8 mouse cellular contexts compared by ENCODE assay signal in genomic region chr10:83080275-83080741, GRCm38 (mm10).
DNase-seq lines count a peak whose midpoint lies in the region; ATAC-seq and TF ChIP-seq lines count a peak whose summit lies in the region.

No protein-coding gene starts in this region.

- peak; percentile 54; the same call in 1 of the 2 replicates for TF ChIP-seq EP300 in liver, postnatal 0 days (IDR thresholded peaks at IDR 0.05; ENCODE audit: low read depth)
- no peak for TF ChIP-seq EP300 in stomach, postnatal 0 days (optimal IDR thresholded peaks at IDR 0.05)

- H3K27ac ChIP-seq in neural tube, embryonic 13.5 days (replicated peaks), result peak overlapping the region; percentile 49; the same call in 1 of the 2 replicates
- no peak overlapping the region for H3K27ac ChIP-seq in neural tube, embryonic 15.5 days (replicated peaks)
- peak overlapping the region; percentile 84 for H3K27ac ChIP-seq in heart, embryonic 16.5 days (ENCODE audit: low read length)
- no peak overlapping the region for H3K27ac ChIP-seq in liver, postnatal 0 days (ENCODE audit: low read depth)
- H3K27ac ChIP-seq in stomach, postnatal 0 days (replicated peaks), result no peak overlapping the region
- no peak overlapping the region for H3K27ac ChIP-seq in thymus, adult 2 months (ENCODE audit: control insufficient read depth, insufficient read depth, low read length)

- H3K4me2 ChIP-seq in neural tube, embryonic 13.5 days, result no peak overlapping the region
- H3K4me2 ChIP-seq in neural tube, embryonic 15.5 days, result no peak overlapping the region
- peak overlapping the region; percentile 8; the same call in 1 of the 2 replicates for H3K4me2 ChIP-seq in heart, embryonic 16.5 days (ENCODE audit: low read depth, low read length)
- peak overlapping the region; percentile 30; the same call in 1 of the 2 replicates for H3K4me2 ChIP-seq in liver, postnatal 0 days (ENCODE audit: low read depth, low read length)
- H3K4me2 ChIP-seq in stomach, postnatal 0 days (replicated peaks; ENCODE audit: low read depth), result no peak overlapping the region

- 54% methylated on average over 12 of the region's 12 CpGs for WGBS in neural tube, embryonic 13.5 days
- WGBS in neural tube, embryonic 15.5 days, result 57% methylated on average over 12 of the region's 12 CpGs
- 28% methylated on average over 12 of the region's 12 CpGs for WGBS in heart, embryonic 16.5 days
- 32% methylated on average over 12 of the region's 12 CpGs for WGBS in liver, postnatal 0 days (ENCODE audit: insufficient replicate concordance)
- 53% methylated on average over 12 of the region's 12 CpGs for WGBS in stomach, postnatal 0 days
- WGBS in thymus, adult 2 months, result 56% methylated on average over 12 of the region's 12 CpGs

- TF ChIP-seq POLR2A in thymus, adult 2 months (IDR thresholded peaks at IDR 0.05; ENCODE audit: control insufficient read depth, extremely low read depth, insufficient read depth, low read length, poor library complexity), result no peak

- 0 out of 2 replicates have a peak overlapping the region, but pooled peaks have one; percentile 23 for H3K9ac ChIP-seq in neural tube, embryonic 13.5 days
- H3K9ac ChIP-seq in neural tube, embryonic 15.5 days (replicated peaks), result no peak overlapping the region
- peak overlapping the region; percentile 41; the same call in 1 of the 2 replicates for H3K9ac ChIP-seq in heart, embryonic 16.5 days (ENCODE audit: low read length)
- no peak overlapping the region for H3K9ac ChIP-seq in liver, postnatal 0 days (replicated peaks)
- H3K9ac ChIP-seq in stomach, postnatal 0 days (ENCODE audit: low read length), result no peak overlapping the region

- no peaks in the 10 kb centered on the region for H3K36me3 ChIP-seq in neural tube, embryonic 13.5 days
- H3K36me3 ChIP-seq in neural tube, embryonic 15.5 days, result no peaks in the 10 kb centered on the region
- no peaks in the 10 kb centered on the region for H3K36me3 ChIP-seq in heart, embryonic 16.5 days (ENCODE audit: control insufficient read depth, insufficient read depth)
- H3K36me3 ChIP-seq in liver, postnatal 0 days (replicated peaks; ENCODE audit: insufficient read depth, low read length), result no peaks in the 10 kb centered on the region
- no peaks in the 10 kb centered on the region for H3K36me3 ChIP-seq in stomach, postnatal 0 days (ENCODE audit: control insufficient read depth, insufficient read depth, low read length)
- H3K36me3 ChIP-seq in thymus, adult 2 months (ENCODE audit: control insufficient read depth, insufficient read depth, low read length), result no peaks in the 10 kb centered on the region

- no peak for TF ChIP-seq CTCF in liver, postnatal 0 days (IDR thresholded peaks at IDR 0.05; ENCODE audit: low read depth)
- no peak for TF ChIP-seq CTCF in stomach, postnatal 0 days (IDR thresholded peaks at IDR 0.05; ENCODE audit: low read depth)
- TF ChIP-seq CTCF in thymus, adult 2 months (IDR thresholded peaks at IDR 0.05; ENCODE audit: borderline replicate concordance, control insufficient read depth, extremely low read depth, insufficient read depth, low read length, poor library complexity), result no peak

- no peaks in the 10 kb centered on the region for H3K27me3 ChIP-seq in neural tube, embryonic 13.5 days
- no peaks in the 10 kb centered on the region for H3K27me3 ChIP-seq in neural tube, embryonic 15.5 days (replicated peaks)
- H3K27me3 ChIP-seq in heart, embryonic 16.5 days (ENCODE audit: control insufficient read depth, insufficient read depth, low read length), result no peaks in the 10 kb centered on the region
- no peaks in the 10 kb centered on the region for H3K27me3 ChIP-seq in liver, postnatal 0 days (ENCODE audit: insufficient read depth, low read length)
- H3K27me3 ChIP-seq in stomach, postnatal 0 days (ENCODE audit: control insufficient read depth, insufficient read depth, low read length), result no peaks in the 10 kb centered on the region
- H3K27me3 ChIP-seq in thymus, adult 2 months (ENCODE audit: control insufficient read depth, insufficient read depth, low read length), result no peaks in the 10 kb centered on the region

- H3K4me3 ChIP-seq in neural tube, embryonic 13.5 days, result no peak overlapping the region
- H3K4me3 ChIP-seq in neural tube, embryonic 15.5 days (replicated peaks), result no peak overlapping the region
- no peak overlapping the region for H3K4me3 ChIP-seq in heart, embryonic 16.5 days (ENCODE audit: low read length)
- no peak overlapping the region for H3K4me3 ChIP-seq in liver, postnatal 0 days (ENCODE audit: low read depth, low read length)
- no peak overlapping the region for H3K4me3 ChIP-seq in stomach, postnatal 0 days (ENCODE audit: low read depth, low read length)
- H3K4me3 ChIP-seq in thymus, adult 2 months (ENCODE audit: control insufficient read depth, insufficient read depth, low read length), result no peak overlapping the region

- peak; percentile 27 for DNase-seq in liver, postnatal 0 days
- no peak for DNase-seq in stomach, postnatal 0 days (ENCODE audit: low spot score)
- DNase-seq in ovary, adult 18-20 months (ENCODE audit: low spot score), result no peak
- no peak for DNase-seq in spleen, adult 12 weeks (ENCODE audit: low spot score)
- no peak for DNase-seq in thymus, adult 2 months

- peak; percentile 13; the same call in 1 of the 2 replicates for ATAC-seq in neural tube, embryonic 13.5 days (ENCODE audit: low read depth)
- no peak for ATAC-seq in neural tube, embryonic 15.5 days (ENCODE audit: low FRiP score)
- peak; percentile 41 for ATAC-seq in heart, embryonic 16.5 days (replicated peaks; ENCODE audit: extremely low read depth, insufficient read depth, low FRiP score)
- peak; percentile 89 for ATAC-seq in liver, postnatal 0 days
- 0 out of 2 replicates have a peak, but pooled peaks have one; percentile 21 for ATAC-seq in stomach, postnatal 0 days (ENCODE audit: low FRiP score, low TSS enrichment)

- peaks cover 44% of the 10 kb centered on the region for H3K4me1 ChIP-seq in neural tube, embryonic 13.5 days (replicated peaks)
- peaks cover 33% of the 10 kb centered on the region for H3K4me1 ChIP-seq in neural tube, embryonic 15.5 days
- peaks cover 54% of the 10 kb centered on the region for H3K4me1 ChIP-seq in heart, embryonic 16.5 days (ENCODE audit: control insufficient read depth, insufficient read depth, low read length)
- peaks cover 20% of the 10 kb centered on the region for H3K4me1 ChIP-seq in liver, postnatal 0 days (ENCODE audit: insufficient read depth)
- H3K4me1 ChIP-seq in stomach, postnatal 0 days (replicated peaks; ENCODE audit: control insufficient read depth, insufficient read depth), result no peaks in the 10 kb centered on the region
- peaks cover 18% of the 10 kb centered on the region for H3K4me1 ChIP-seq in thymus, adult 2 months (replicated peaks; ENCODE audit: control insufficient read depth, insufficient read depth, low read length)

- no peaks in the 10 kb centered on the region for H3K9me3 ChIP-seq in neural tube, embryonic 13.5 days
- no peaks in the 10 kb centered on the region for H3K9me3 ChIP-seq in neural tube, embryonic 15.5 days (replicated peaks)
- H3K9me3 ChIP-seq in heart, embryonic 16.5 days (replicated peaks; ENCODE audit: control insufficient read depth, low read length), result no peaks in the 10 kb centered on the region
- H3K9me3 ChIP-seq in liver, postnatal 0 days (ENCODE audit: low read length), result no peaks in the 10 kb centered on the region
- no peaks in the 10 kb centered on the region for H3K9me3 ChIP-seq in stomach, postnatal 0 days (ENCODE audit: control insufficient read depth, low read length)

Comparison
In these comparisons a context has a peak if more than half of its experiments do, and no peak if none do; other contexts are left out.
1. H3K27ac ChIP-seq: peak in neural tube, embryonic 13.5 days (single experiment) and heart, embryonic 16.5 days (single experiment); none in neural tube, embryonic 15.5 days (single experiment), liver, postnatal 0 days (single experiment), stomach, postnatal 0 days (single experiment) and thymus, adult 2 months (single experiment).
2. H3K9ac ChIP-seq: peak in neural tube, embryonic 13.5 days (single experiment) and heart, embryonic 16.5 days (single experiment); none in neural tube, embryonic 15.5 days (single experiment), liver, postnatal 0 days (single experiment) and stomach, postnatal 0 days (single experiment).
3. H3K4me2 ChIP-seq: peak in heart, embryonic 16.5 days (single experiment) and liver, postnatal 0 days (single experiment); none in neural tube, embryonic 13.5 days (single experiment), neural tube, embryonic 15.5 days (single experiment) and stomach, postnatal 0 days (single experiment).